Mouse (Mus musculus) inflammation-experienced regulatory T-cells, adult 6 months (primary cell): ENCODE results near the gene Treml4. TPM values are rescaled to one million over a fixed set of nuclear protein-coding genes. Genes with fewer than 3 reads are reported as not detected.

Experiments used
- ATAC-seq: one replicate; pipeline ENCODE4 v1.8.0; 2017
- polyA plus RNA-seq, 3 experiments: library from polyadenylated mRNA; unstranded; fragments of 100-300 nt; shearing (Covaris generic); gene quantifications; one replicate each; pipeline ENCODE4 v1.2.1; 2017

The Treml4 gene
- polyA plus RNA-seq: 1 to 10 TPM in 1 of 3 experiments, under 1 TPM in 1, not detected in 1; 0.55 to 1.3 TPM

GRCm38 (mm10) chr17:48263741-48264362 lies at the start of gene Treml4:
Treml4 (plus strand) TSS chr17:48264295.
- ATAC-seq: no peak

DNA sequence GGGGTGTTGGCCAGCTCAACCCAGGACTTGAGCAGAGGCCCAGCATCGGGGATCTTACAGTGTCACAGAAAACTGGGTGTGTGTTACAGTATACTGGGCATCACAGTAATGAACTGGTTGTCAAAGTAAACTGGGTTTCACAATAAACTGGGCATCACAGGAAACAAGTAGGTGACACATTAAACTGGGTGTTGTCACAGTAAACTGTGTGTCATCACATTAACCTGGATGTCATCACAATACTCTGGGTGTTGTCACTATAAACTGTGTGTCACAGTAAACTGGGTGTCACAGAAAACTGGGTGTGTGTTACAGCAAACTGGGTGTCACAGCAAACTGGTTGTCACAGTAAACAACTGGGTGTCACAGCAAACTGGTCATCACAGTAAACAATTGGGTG lies 48.7 kb upstream of the Treml4 start:
- no peak for ATAC-seq

GRCm38 (mm10) chr17:48230680-48231079 lies 33.4 kb upstream of the Treml4 start:
- no peak for ATAC-seq

- no peak for ATAC-seq
Measured at GRCm38 (mm10) chr17:48232518-48232917, 31.6 kb upstream of the Treml4 start, which contains the start of gene Trem1. Trem1 (plus strand) TSS chr17:48232768.

DNA sequence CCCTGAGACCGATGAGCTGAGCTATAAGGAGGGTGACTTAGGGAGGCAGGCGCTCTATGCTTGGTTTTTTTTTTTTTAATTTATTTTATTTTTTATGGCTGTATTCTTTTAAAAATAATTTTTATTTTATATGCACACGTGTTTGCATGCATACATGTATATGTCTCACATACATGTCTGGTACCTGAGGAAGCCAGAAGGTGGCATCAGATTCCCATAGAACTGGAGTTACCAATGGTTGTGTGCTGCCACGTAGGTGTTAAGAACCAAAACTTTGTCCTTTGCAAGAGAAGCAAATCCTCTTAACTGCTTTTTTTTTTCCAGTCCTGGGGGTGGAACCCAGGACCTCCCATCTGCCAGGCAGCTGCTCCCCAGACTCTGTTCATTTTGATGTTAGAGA lies 30.3 kb upstream of the Treml4 start:
- ATAC-seq: no peak

DNA sequence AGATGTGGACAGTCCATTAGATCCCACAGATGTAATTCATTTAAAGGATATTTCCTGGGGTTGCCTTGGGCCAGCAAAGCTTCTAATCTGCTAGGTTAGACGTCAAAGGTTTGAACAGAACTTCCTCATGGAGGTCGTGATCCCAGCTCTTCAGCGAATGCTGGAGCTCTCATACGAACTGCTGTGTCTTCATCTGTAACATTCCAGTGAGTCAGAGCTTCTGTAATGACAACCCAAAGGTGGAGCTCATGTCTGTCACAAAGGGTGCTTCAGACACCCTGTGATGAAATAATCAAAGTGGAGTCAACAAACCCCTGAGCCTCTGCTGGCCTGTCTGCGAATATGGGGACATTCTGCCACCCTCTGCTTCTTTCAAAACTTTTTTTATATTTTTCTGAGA lies 29.5 kb upstream of the Treml4 start:
- ATAC-seq: no peak

GRCm38 (mm10) chr17:48235773-48236370 lies 28.2 kb upstream of the Treml4 start:
- ATAC-seq: no peak

DNA sequence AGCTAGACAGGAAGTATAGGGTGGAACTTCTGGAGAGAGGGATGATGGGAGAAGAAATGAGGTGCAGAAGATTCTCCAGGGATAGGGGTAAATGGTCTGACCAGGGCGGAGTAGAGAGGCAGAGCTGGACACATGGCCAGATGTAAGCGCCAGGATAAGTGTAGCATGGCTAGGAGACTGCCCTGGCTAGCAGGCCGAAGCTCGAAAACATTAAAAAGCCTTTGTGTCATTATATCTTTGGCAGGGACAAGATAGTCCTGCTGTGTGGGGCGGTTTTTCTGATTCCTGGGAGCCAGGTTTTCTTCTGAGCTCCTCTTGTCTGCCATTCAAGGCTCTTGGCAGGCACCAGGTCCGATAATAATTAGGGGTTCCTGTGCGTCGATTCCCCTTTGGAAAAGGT lies 26.5 kb upstream of the Treml4 start:
- no peak for ATAC-seq

DNA sequence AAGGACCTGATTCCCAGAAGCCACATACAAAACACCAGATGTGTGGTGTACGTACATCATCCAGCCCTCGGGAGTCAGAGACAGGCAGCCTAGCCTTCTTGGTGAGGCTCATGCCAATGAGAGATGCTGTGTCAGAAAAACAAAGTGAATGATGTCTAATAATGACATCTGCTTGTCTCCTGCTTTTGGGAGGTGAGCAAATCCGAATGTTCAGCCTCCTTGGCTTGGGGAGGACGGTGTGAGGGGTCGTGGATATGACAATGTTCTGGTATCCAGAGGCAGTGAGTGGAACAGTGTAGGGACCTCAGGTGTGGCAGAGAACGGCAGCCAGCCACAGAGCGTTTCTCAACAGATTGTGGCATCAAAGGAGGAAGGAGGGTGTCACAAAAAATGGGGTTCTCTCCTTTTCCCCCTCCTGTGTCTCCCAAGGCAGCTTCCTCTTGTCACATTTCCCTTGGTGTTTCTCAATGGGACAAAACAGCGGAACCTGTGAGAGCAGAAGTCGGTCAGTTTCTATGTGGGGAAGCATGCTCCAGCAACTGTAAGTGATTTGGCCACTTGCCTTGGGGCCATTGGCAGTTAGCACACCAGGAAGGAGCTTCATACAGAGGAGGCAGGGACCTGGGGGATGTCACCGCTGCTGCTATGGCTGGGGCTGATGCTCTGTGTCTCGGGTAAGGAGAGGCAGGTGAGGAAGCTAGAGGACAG lies 16.7 kb upstream of the Treml4 start, which contains the start of gene Trem3:
TSS of gene Trem3 (plus strand) at position 557 of the 708 bp plus-strand sequence.
- no peak for ATAC-seq

GRCm38 (mm10) chr17:48249039-48249438 lies 15.1 kb upstream of the Treml4 start:
- ATAC-seq: no peak

DNA sequence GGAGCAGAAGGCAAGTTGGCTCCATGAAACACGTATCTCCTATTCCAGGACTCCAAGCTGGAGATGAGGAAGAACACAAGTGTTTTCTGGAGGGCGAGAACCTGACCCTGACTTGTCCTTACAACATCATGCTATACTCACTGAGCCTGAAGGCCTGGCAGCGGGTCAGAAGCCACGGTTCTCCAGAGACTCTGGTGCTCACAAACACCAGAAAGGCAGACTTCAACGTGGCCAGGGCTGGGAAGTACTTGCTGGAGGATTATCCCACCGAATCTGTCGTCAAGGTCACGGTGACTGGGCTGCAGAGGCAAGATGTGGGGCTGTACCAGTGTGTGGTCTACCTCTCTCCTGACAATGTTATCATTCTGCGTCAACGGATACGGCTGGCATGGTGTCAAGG lies 14.6 kb upstream of the Treml4 start:
- no peak for ATAC-seq

DNA sequence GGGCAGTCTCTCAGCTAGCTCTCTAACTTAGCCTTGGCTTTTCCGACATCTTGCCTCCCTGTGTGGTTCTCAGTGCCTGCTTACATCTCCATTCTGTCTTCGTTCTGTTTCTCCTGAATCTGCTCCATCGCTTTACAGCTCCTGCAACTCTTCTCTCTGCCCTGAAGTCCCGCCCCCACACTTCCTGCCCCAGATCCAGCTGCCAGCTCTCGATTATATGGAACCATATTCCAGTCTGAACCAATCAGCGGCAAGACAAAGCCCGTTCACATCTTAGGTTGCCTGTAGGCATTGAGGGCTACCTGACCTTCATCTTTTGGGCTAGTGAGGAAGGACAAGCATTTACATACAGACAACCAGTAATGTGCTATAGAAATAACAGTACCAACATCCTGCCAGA lies 13.5 kb upstream of the Treml4 start:
- no peak for ATAC-seq

GRCm38 (mm10) chr17:48256575-48256974 lies 7.5 kb upstream of the Treml4 start:
- ATAC-seq: no peak

GRCm38 (mm10) chr17:48261868-48262267 lies 2.2 kb upstream of the Treml4 start:
- no peak for ATAC-seq

DNA sequence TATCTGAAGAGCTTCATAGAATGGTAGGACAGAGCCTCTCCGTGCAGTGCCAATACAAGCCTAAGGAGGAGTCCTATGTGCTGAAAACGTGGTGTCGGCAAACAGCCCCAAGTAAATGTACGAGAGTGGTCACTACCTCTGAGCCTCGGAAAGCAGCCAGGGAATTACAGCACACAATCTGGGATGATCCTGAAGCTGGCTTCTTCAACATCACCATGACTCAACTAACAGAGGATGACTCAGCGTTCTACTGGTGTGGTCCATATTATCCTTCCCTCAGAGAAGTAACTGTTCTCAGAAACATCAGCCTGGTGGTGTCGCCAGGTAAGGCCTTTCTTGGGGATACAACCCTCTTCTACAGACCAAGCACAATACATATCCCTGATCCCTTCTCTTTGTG lies 567 bp downstream of the Treml4 start:
- ATAC-seq: no peak

- no peak for ATAC-seq
Measured at GRCm38 (mm10) chr17:48266138-48266537, 2.0 kb downstream of the Treml4 start.

DNA sequence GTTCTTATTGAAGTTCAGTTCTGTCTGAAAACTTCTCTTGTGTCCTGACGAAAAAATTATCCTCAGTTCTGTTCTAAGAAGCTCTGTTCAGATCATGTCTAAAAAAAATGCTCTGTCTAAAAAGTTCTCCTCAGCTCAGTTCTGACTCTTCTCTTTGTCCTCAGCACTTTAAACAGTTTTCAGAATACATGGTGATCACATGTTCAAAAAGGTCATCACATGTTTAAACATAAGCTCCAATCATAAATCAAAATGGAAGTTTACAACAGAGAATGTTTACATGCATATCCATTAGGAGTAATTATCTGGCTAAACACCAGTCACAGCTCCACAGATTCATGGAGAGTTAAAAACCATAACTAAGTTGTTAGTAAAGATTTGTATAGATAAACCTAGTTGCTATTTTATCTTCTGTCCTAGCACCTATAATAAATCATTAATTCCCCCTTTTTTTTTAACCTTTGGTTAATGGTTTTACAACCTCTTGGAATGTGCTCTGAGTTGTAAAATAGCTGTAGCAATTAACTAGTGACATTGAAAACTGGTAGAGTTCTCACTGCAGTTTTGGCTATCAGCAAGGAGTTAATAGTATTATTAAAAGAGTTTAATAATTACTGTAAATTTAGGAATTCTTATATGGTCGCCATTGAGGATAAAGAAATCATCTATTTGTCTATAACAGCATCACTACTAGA lies 2.7 kb downstream of the Treml4 start:
- ATAC-seq: no peak

DNA sequence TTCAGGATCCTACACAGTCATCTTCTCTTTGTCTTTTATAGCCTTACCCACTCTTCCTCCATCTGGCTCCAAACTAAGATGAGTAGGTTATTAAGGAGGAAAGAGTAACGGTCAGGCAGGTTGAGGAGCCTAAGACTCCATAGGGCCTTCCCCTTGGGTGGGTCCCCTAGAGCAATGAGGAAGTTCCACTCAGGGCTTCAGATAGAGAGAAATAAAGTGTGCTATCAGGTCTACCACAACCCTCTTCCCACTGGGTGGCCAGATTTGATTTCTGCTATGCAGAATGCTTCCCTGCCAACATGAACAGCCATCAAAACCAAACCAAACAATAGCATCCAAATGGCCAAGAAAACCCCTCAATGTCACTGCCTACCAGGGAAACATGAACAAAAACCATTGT lies 3.5 kb downstream of the Treml4 start:
- no peak for ATAC-seq

DNA sequence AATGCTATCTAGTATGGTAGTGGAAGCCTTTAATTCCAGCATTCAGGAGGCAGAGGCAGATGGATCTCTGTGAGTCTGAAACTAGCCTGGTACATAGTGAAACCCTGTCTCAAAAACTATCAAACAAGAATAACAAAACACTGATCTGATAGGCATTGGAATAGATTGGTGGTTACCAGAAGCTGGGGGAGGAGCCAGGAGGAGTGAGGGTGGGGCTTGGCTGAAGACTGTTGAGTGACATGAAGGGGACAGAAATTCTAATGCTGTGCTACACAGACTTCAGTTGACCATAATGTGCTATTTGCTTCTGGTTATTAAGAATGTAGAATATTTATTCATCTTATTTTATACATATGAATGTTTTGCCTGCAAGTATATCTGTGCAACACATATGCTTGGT lies 4.2 kb downstream of the Treml4 start:
- no peak for ATAC-seq

- ATAC-seq: no peak
Measured at GRCm38 (mm10) chr17:48269833-48270232, 5.7 kb downstream of the Treml4 start.

DNA sequence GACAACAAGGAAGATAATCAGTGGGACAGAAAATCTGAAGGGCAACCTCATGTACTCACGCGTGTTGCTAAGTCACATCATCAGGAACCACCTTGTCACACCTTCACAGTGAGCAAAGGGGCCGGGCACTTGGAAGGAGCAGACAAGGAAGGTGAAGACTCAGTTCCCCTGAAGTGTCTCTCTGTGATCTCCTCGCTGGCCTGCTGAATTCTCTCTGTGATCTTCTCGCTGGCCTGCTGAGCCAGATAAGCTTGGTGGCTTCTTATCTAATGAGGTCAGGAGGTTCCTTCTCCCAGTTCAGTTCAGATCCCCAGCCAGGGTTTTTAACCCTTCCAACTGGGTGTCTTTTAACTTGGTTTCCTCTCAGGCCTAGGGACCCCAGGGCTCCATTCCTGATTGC lies 8.1 kb downstream of the Treml4 start:
- ATAC-seq: no peak

DNA sequence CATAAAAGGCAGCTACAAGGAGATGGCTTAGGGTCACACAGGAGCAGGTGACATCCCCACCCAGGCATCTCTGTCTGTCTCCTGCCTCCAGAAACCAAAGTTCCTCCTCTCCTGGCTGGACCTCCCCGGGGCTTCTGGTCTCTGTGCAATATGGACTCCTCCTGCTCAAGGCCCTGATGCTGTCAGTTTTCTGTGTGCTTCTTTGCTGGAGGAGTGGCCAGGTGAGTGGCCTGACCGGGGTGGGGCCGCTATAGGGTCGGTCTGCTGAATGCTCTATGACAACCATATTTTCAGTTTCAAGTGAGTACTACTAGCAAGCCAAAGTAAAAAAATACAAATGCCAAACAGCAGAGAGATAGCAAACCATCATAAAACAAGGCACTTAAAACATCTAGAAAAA lies 8.5 kb downstream of the Treml4 start:
- no peak for ATAC-seq

DNA sequence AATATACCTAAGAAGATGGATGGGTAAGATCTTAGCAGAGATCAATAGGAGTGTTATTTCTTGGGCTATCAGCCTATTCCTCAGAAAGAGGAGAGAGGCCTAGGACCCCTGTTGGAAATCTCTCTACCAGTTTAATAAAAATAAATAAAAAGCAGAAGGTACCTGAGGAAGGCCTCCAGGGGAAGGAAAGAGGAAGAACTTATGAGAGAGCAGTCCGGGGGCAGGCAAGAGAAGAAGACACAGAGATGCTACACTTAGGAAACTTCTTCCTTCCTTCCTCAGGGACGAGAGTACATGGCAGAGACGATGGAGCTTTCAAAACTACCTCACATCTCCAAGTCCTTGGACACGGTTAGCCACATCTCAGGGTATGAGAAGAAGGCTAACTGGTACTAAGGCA lies 10.0 kb downstream of the Treml4 start:
- no peak for ATAC-seq
